Mouse (Mus musculus) ZHBTc4 (cell line): ENCODE data around the gene Hs6st3.
A peak's percentile ranks its signal among the peaks of the same experiment; 100 is the strongest.

Source experiments
- DNase-seq: peaks from one replicate; pipeline ENCODE4 v3.0.0-alpha.2; 2011; ENCODE audit warnings: low read depth, low spot score

The Hs6st3 gene

GRCm38 (mm10) chr14:119633090-119633489, 494.9 kb downstream of the Hs6st3 start:
- no peak for DNase-seq

GRCm38 (mm10) chr14:119633626-119634025, 495.5 kb downstream of the Hs6st3 start:
- no peak for DNase-seq

- no peak for DNase-seq
Observed at GRCm38 (mm10) chr14:119642874-119643273, 504.7 kb downstream of the Hs6st3 start.

- no peak for DNase-seq
Observed at GRCm38 (mm10) chr14:119643840-119644239, 505.7 kb downstream of the Hs6st3 start.

GRCm38 (mm10) chr14:119656936-119657335, 518.8 kb downstream of the Hs6st3 start:
- DNase-seq = no peak

GRCm38 (mm10) chr14:119665741-119666141, 527.6 kb downstream of the Hs6st3 start:
- DNase-seq = no peak

GRCm38 (mm10) chr14:119667421-119667820, 529.3 kb downstream of the Hs6st3 start:
- no peak for DNase-seq

- no peak for DNase-seq
Observed at GRCm38 (mm10) chr14:119670836-119671587, 532.9 kb downstream of the Hs6st3 start.

GRCm38 (mm10) chr14:119678574-119678973, 540.4 kb downstream of the Hs6st3 start:
- no peak for DNase-seq

- no peak for DNase-seq
Observed at GRCm38 (mm10) chr14:119680052-119680451, 541.9 kb downstream of the Hs6st3 start.

GRCm38 (mm10) chr14:119687885-119688284, 549.7 kb downstream of the Hs6st3 start:
- DNase-seq = peak; percentile 37

GRCm38 (mm10) chr14:119699982-119700381, 561.8 kb downstream of the Hs6st3 start:
- no peak for DNase-seq

GRCm38 (mm10) chr14:119714712-119715111, 576.6 kb downstream of the Hs6st3 start:
- no peak for DNase-seq

GRCm38 (mm10) chr14:119717323-119717722, 579.2 kb downstream of the Hs6st3 start:
- DNase-seq = no peak

- DNase-seq = no peak
Observed at GRCm38 (mm10) chr14:119725102-119725501, 587.0 kb downstream of the Hs6st3 start.

GRCm38 (mm10) chr14:119731436-119732080, 593.4 kb downstream of the Hs6st3 start:
- DNase-seq = no peak

GRCm38 (mm10) chr14:119732219-119732618, 594.1 kb downstream of the Hs6st3 start:
- no peak for DNase-seq

- no peak for DNase-seq
Observed at GRCm38 (mm10) chr14:119737408-119737961, 599.3 kb downstream of the Hs6st3 start.

GRCm38 (mm10) chr14:119741791-119742190, 603.6 kb downstream of the Hs6st3 start:
- no peak for DNase-seq

GRCm38 (mm10) chr14:119761376-119761775, 623.2 kb downstream of the Hs6st3 start:
- DNase-seq = no peak

- DNase-seq = no peak
Observed at GRCm38 (mm10) chr14:119772040-119772439, 633.9 kb downstream of the Hs6st3 start.

- no peak for DNase-seq
Observed at GRCm38 (mm10) chr14:119776261-119776660, 638.1 kb downstream of the Hs6st3 start.
